14 mouse cellular contexts compared by ENCODE assay signal in the genomic region with DNA sequence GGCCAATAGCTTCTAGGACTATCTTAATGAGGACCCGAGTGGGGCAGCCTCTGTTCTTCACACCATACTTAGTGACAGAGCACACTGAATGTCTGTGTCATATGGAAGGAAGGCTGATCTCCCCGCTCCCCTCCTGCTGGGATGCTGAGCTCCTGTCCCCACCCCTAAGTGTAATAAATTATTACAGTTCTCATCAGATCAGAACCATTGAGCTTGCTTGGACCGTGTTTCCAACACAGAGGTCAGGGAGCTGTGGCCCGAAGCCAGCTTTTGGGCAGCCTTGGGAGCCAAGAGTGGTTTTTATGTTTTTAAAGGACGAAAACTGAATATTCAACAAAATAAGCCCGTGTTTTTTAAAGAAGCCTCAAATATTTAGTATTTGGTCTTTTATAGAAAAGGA.
"Had no signal": no experiment of that assay in that cellular context is flagged by ENCODE, and none has a peak within 500 bp of the region (broad histone marks: within the 10 kb centered on the region; RNA-seq: fewer than 3 reads in every experiment).

No protein-coding gene starts in this region.

- H3K4me3 ChIP-seq: kidney, embryonic 15.5 days; limb, embryonic 13.5 days; liver, embryonic 12.5 days; midbrain, embryonic 12.5 days; stomach, embryonic 15.5 days had no signal

- H3K27me3 ChIP-seq: kidney, embryonic 15.5 days; limb, embryonic 13.5 days; liver, embryonic 12.5 days; midbrain, embryonic 12.5 days; stomach, embryonic 15.5 days had no signal

- H3K4me2 ChIP-seq: kidney, embryonic 15.5 days; limb, embryonic 13.5 days; liver, embryonic 12.5 days; lung, embryonic 14.5 days; midbrain, embryonic 12.5 days; stomach, embryonic 15.5 days had no signal

- H3K36me3 ChIP-seq: kidney, embryonic 15.5 days; limb, embryonic 13.5 days; liver, embryonic 12.5 days; midbrain, embryonic 12.5 days; stomach, embryonic 15.5 days had no signal

- ATAC-seq: liver, embryonic 12.5 days had no signal

- H3K4me1 ChIP-seq: stomach, embryonic 15.5 days had no signal

- DNase-seq: kidney, adult 2 months; kidney, postnatal 14 days; left cerebral cortex, postnatal 4 days; lung, embryonic 14.5 days; lung, postnatal 10 days; lung, postnatal 4 days; right cerebral cortex, postnatal 14 days; thymus, adult 2 months; thymus, postnatal 25 days had no signal

- H3K9ac ChIP-seq: kidney, embryonic 15.5 days; limb, embryonic 13.5 days; liver, embryonic 12.5 days; lung, embryonic 14.5 days; midbrain, embryonic 12.5 days; stomach, embryonic 15.5 days had no signal

- H3K9me3 ChIP-seq: kidney, embryonic 15.5 days; limb, embryonic 13.5 days; liver, embryonic 12.5 days; stomach, embryonic 15.5 days had no signal

- H3K27ac ChIP-seq: kidney, embryonic 15.5 days; limb, embryonic 13.5 days; liver, embryonic 12.5 days; midbrain, embryonic 12.5 days; stomach, embryonic 15.5 days had no signal
